Mouse (Mus musculus) embryonic fibroblast, embryonic 13.5 days (primary cell): ENCODE measurements at regions not wholly inside any gene's neighbourhood (a gene's known extent, or its start where the extent isn't known, plus 50 kb on each side); places are given as distances from the start of the nearest gene placed in this dataset.

Source experiments
- CTCF ChIP-seq: IDR thresholded peaks from 2 replicates; pipeline ENCODE4 v1.5.1; 2011; ENCODE audit warnings: mild to moderate bottlenecking, control low read depth, low read length, moderate library complexity, borderline replicate concordance; ENCODE audit not compliant: insufficient read depth
- POLR2A ChIP-seq: IDR thresholded peaks from 2 replicates; pipeline ENCODE4 v1.6.1; 2011; ENCODE audit warnings: low read depth, mild to moderate bottlenecking, control low read depth, low read length, moderate library complexity

GRCm38 (mm10) chr13:118981196-118981810 is 311.7 kb downstream of the Fgf10 start:
- TF ChIP-seq CTCF, result no peak
- TF ChIP-seq POLR2A, result no peak
